Mouse (Mus musculus): Measurements from ENCODE around the gene Ccer1. TPM values are rescaled to one million over a fixed set of nuclear protein-coding genes. Genes with fewer than 3 reads are reported as not detected.

Gene Ccer1
- polyA plus RNA-seq (2015; fragmentation: Illumina TruSeq; extraction: RNeasy Lipid Tissue Mini Kit (QIAGEN cat#74804); ENCODE audit: low read depth, low replicate concordance) = not detected

GRCm38 (mm10) chr10:97692913-97693312 is at the start of gene Ccer1:
Ccer1 (plus strand) TSS chr10:97693059.

GRCm38 (mm10) chr10:97643768-97644167 is 49.1 kb upstream of the Ccer1 start, which contains the start of gene Epyc:
Epyc (plus strand) TSS chr10:97644068.

GRCm38 (mm10) chr10:97726655-97727054 is 33.8 kb downstream of the Ccer1 start, which contains the start of gene C030005K15Rik:
C030005K15Rik (minus strand) TSS chr10:97726755.

Other genes with a start within 250 kb of the Ccer1 start
- 29.5 TPM for gene Dcn, start 213.4 kb upstream of the Ccer1 start, polyA plus RNA-seq (2015; fragmentation: Illumina TruSeq; extraction: RNeasy Lipid Tissue Mini Kit (QIAGEN cat#74804); ENCODE audit: low read depth, low replicate concordance)
- 2.5 TPM for gene Lum, start 127.9 kb upstream of the Ccer1 start, polyA plus RNA-seq (2015; fragmentation: Illumina TruSeq; extraction: RNeasy Lipid Tissue Mini Kit (QIAGEN cat#74804); ENCODE audit: low read depth, low replicate concordance)
- gene Kera, start 86.2 kb upstream of the Ccer1 start, polyA plus RNA-seq (2015; fragmentation: Illumina TruSeq; extraction: RNeasy Lipid Tissue Mini Kit (QIAGEN cat#74804); ENCODE audit: low read depth, low replicate concordance) = not detected
- 0.34 TPM for gene Epyc, start 49.0 kb upstream of the Ccer1 start, polyA plus RNA-seq (2015; fragmentation: Illumina TruSeq; extraction: RNeasy Lipid Tissue Mini Kit (QIAGEN cat#74804); ENCODE audit: low read depth, low replicate concordance)
- not detected for gene C030005K15Rik, start 33.7 kb downstream of the Ccer1 start, polyA plus RNA-seq (2015; fragmentation: Illumina TruSeq; extraction: RNeasy Lipid Tissue Mini Kit (QIAGEN cat#74804); ENCODE audit: low read depth, low replicate concordance)